21 mouse cellular contexts compared by ENCODE assay signal in genomic region chr8:102471352-102471751, GRCm38 (mm10).
DNase-seq lines count a peak whose midpoint lies in the region; ATAC-seq and TF ChIP-seq lines count a peak whose summit lies in the region.
"Had no signal": no experiment of that assay in that cellular context is flagged by ENCODE, and none has a peak within 500 bp of the region (broad histone marks: within the 10 kb centered on the region; RNA-seq: fewer than 3 reads in every experiment).

No protein-coding gene starts in this region.

- no peak for DNase-seq in layer of hippocampus, adult 8-10 months (ENCODE audit: low spot score in 2 of 2)
- no peak for DNase-seq in testis, postnatal 10 days (ENCODE audit: low spot score)
- DNase-seq: adrenal gland, adult 2 months; adrenal gland, adult 8-10 months; adrenal gland, postnatal 10 days; adrenal gland, postnatal 14 days; adrenal gland, postnatal 25 days; adrenal gland, postnatal 36 days; B cell, adult 2 months; cerebellum, adult 11 months; cerebellum, adult 11-12 months; cerebellum, adult 18-20 months had no signal

- no peak overlapping the region for H3K4me2 ChIP-seq in intestine, embryonic 15.5 days (replicated peaks)
- H3K4me2 ChIP-seq in intestine, embryonic 16.5 days (ENCODE audit: low read depth, low read length): no peak overlapping the region
- no peak overlapping the region for H3K4me2 ChIP-seq in intestine, postnatal 0 days (replicated peaks; ENCODE audit: low read depth)
- no peak overlapping the region for H3K4me2 ChIP-seq in midbrain, embryonic 15.5 days

- no peaks in the 10 kb centered on the region for H3K36me3 ChIP-seq in intestine, embryonic 15.5 days
- no peaks in the 10 kb centered on the region for H3K36me3 ChIP-seq in intestine, embryonic 16.5 days (ENCODE audit: control insufficient read depth, insufficient read depth, low read length)
- no peaks in the 10 kb centered on the region for H3K36me3 ChIP-seq in intestine, postnatal 0 days (ENCODE audit: control insufficient read depth, insufficient read depth)
- H3K36me3 ChIP-seq in midbrain, embryonic 15.5 days (replicated peaks): no peaks in the 10 kb centered on the region
- H3K36me3 ChIP-seq: G1E had no signal

- H3K4me1 ChIP-seq in intestine, embryonic 15.5 days (replicated peaks): no peaks in the 10 kb centered on the region
- no peaks in the 10 kb centered on the region for H3K4me1 ChIP-seq in intestine, embryonic 16.5 days (ENCODE audit: control insufficient read depth, insufficient read depth, low read length)
- no peaks in the 10 kb centered on the region for H3K4me1 ChIP-seq in intestine, postnatal 0 days (replicated peaks; ENCODE audit: control insufficient read depth, insufficient read depth, low read length)
- H3K4me1 ChIP-seq in midbrain, embryonic 15.5 days: no peaks in the 10 kb centered on the region

- no peak overlapping the region for H3K9ac ChIP-seq in intestine, embryonic 15.5 days
- no peak overlapping the region for H3K9ac ChIP-seq in intestine, embryonic 16.5 days (ENCODE audit: low read depth, low read length)
- no peak overlapping the region for H3K9ac ChIP-seq in intestine, postnatal 0 days (ENCODE audit: low read depth, low read length)
- no peak overlapping the region for H3K9ac ChIP-seq in midbrain, embryonic 15.5 days

- no peaks in the 10 kb centered on the region for H3K27me3 ChIP-seq in intestine, embryonic 15.5 days (replicated peaks)
- no peaks in the 10 kb centered on the region for H3K27me3 ChIP-seq in intestine, embryonic 16.5 days (replicated peaks; ENCODE audit: control insufficient read depth, insufficient read depth, low read length)
- no peaks in the 10 kb centered on the region for H3K27me3 ChIP-seq in intestine, postnatal 0 days (replicated peaks; ENCODE audit: control insufficient read depth, insufficient read depth, low read length)
- no peaks in the 10 kb centered on the region for H3K27me3 ChIP-seq in midbrain, embryonic 15.5 days (replicated peaks)
- H3K27me3 ChIP-seq: CH12.LX, Patski had no signal

- no peak for TF ChIP-seq CTCF in intestine, postnatal 0 days (IDR thresholded peaks at IDR 0.05; ENCODE audit: low read depth)

- H3K9me3 ChIP-seq in intestine, embryonic 15.5 days: no peaks in the 10 kb centered on the region
- H3K9me3 ChIP-seq in intestine, embryonic 16.5 days (ENCODE audit: control insufficient read depth, low read length): no peaks in the 10 kb centered on the region
- no peaks in the 10 kb centered on the region for H3K9me3 ChIP-seq in intestine, postnatal 0 days (ENCODE audit: control insufficient read depth)
- H3K9me3 ChIP-seq in midbrain, embryonic 15.5 days: no peaks in the 10 kb centered on the region
- H3K9me3 ChIP-seq: G1E had no signal

- no peak overlapping the region for H3K4me3 ChIP-seq in intestine, embryonic 15.5 days (replicated peaks)
- no peak overlapping the region for H3K4me3 ChIP-seq in intestine, embryonic 16.5 days (ENCODE audit: low read length)
- no peak overlapping the region for H3K4me3 ChIP-seq in intestine, postnatal 0 days (ENCODE audit: low read depth, low read length)
- H3K4me3 ChIP-seq in midbrain, embryonic 15.5 days: no peak overlapping the region

- no peak overlapping the region for H3K27ac ChIP-seq in intestine, embryonic 15.5 days
- H3K27ac ChIP-seq in intestine, embryonic 16.5 days (ENCODE audit: low read length): no peak overlapping the region
- H3K27ac ChIP-seq in intestine, postnatal 0 days (ENCODE audit: low read depth, low read length): no peak overlapping the region
- no peak overlapping the region for H3K27ac ChIP-seq in midbrain, embryonic 15.5 days

- 93% methylated on average over 1 of the region's 1 CpGs for WGBS in intestine, embryonic 15.5 days
- 85% methylated on average over 1 of the region's 1 CpGs for WGBS in intestine, embryonic 16.5 days
- 71% methylated on average over 1 of the region's 1 CpGs for WGBS in intestine, postnatal 0 days
- WGBS in midbrain, embryonic 15.5 days: 96% methylated on average over 1 of the region's 1 CpGs

- 0 out of 2 replicates have a peak, but pooled peaks have one; percentile 12 for ATAC-seq in intestine, embryonic 15.5 days
- ATAC-seq in intestine, embryonic 16.5 days: peak; percentile 79
- peak; percentile 80 for ATAC-seq in intestine, postnatal 0 days
- ATAC-seq in midbrain, embryonic 15.5 days (replicated peaks): no peak
- ATAC-seq: activated CD4-positive, CD25-positive, alpha-beta regulatory T cell, adult 4 months; CD4-positive, CD25-positive, alpha-beta regulatory T cell, adult 4 months; Patski had no signal
